In the genomic region with DNA sequence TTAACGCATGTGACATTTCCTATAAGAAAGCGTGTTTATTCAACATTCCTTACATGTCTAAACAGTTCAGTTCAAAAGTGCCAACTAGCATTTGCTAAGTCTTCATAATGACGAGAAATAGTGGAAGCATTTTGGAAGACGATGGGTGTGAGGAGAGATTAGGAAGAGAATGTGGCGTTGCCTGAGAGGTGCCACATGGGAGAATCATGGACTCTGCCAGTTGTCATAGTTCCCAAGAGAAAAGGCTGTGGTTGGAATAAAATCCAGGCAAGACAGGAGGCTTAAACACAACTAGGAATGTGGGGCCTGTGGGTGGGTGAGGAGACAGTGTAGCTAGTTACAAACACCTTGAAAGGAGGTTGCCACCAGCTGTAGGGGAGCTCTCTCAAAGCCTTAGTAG, we compare ENCODE assay signal across 28 mouse cellular contexts. TPM values are rescaled to one million over a fixed set of nuclear protein-coding genes. Genes with fewer than 3 reads are reported as not detected.
A peak's percentile ranks its signal among the peaks of the same experiment; 100 is the strongest.
DNase-seq lines count a peak whose midpoint lies in the region; ATAC-seq and TF ChIP-seq lines count a peak whose summit lies in the region.
"Had no signal": no experiment of that assay in that cellular context is flagged by ENCODE, and none has a peak within 500 bp of the region (broad histone marks: within the 10 kb centered on the region; RNA-seq: fewer than 3 reads in every experiment).

No protein-coding gene starts in this region.

- no peak overlapping the region for H3K9ac ChIP-seq in forebrain, embryonic 16.5 days (replicated peaks; ENCODE audit: low read depth, low read length)
- no peak overlapping the region for H3K9ac ChIP-seq in lung, postnatal 0 days (replicated peaks; ENCODE audit: low read depth)
- H3K9ac ChIP-seq: embryonic facial prominence, embryonic 13.5 days; hindbrain, embryonic 12.5 days; hindbrain, embryonic 15.5 days had no signal

- 47% methylated on average over 5 of the region's 5 CpGs for WGBS in forebrain, embryonic 16.5 days
- WGBS in forebrain, embryonic 10.5 days = 94% methylated on average over 5 of the region's 5 CpGs
- 43% methylated on average over 5 of the region's 5 CpGs for WGBS in lung, postnatal 0 days

- H3K4me2 ChIP-seq in forebrain, embryonic 16.5 days (ENCODE audit: low read length) = no peak overlapping the region
- no peak overlapping the region for H3K4me2 ChIP-seq in lung, postnatal 0 days (replicated peaks; ENCODE audit: low read depth, low read length)
- peak overlapping the region; percentile 12 for H3K4me2 ChIP-seq in myocyte (ENCODE audit: low read depth)
- H3K4me2 ChIP-seq: embryonic facial prominence, embryonic 13.5 days; heart, embryonic 11.5 days; hindbrain, embryonic 12.5 days; hindbrain, embryonic 15.5 days had no signal

- TF ChIP-seq POLR2A in myocyte (IDR thresholded peaks at IDR 0.05; ENCODE audit: insufficient read length, low read depth) = no peak

- no peaks in the 10 kb centered on the region for H3K9me3 ChIP-seq in forebrain, embryonic 16.5 days (ENCODE audit: control insufficient read depth, low read length)
- H3K9me3 ChIP-seq in forebrain, embryonic 10.5 days = no peaks in the 10 kb centered on the region
- no peaks in the 10 kb centered on the region for H3K9me3 ChIP-seq in lung, postnatal 0 days (ENCODE audit: low read length)
- H3K9me3 ChIP-seq: embryonic facial prominence, embryonic 10.5 days; embryonic facial prominence, embryonic 13.5 days; G1E; hindbrain, embryonic 12.5 days; hindbrain, embryonic 15.5 days had no signal

- DNase-seq in forebrain, embryonic 10.5 days (ENCODE audit: extremely low spot score, low spot score) = no peak
- DNase-seq in heart, adult 11 months = peak; percentile 21
- no peak for DNase-seq in heart, adult 8-10 months (ENCODE audit: low spot score)
- peak; percentile 32 for DNase-seq in lung, postnatal 0 days (ENCODE audit: low spot score)
- no peak for DNase-seq in lung, postnatal 36 days
- DNase-seq: adrenal gland, postnatal 10 days; adrenal gland, postnatal 36 days; B cell, adult 2 months; cerebellum, adult 11 months; cerebellum, adult 2 months; cerebellum, adult 9-11 months; cerebellum, postnatal 36 days; embryo, embryonic 11 days; gastrocnemius, postnatal 14 days; heart, adult 2 months had no signal

- TF ChIP-seq CTCF in lung, postnatal 0 days (IDR thresholded peaks at IDR 0.05) = no peak

- ATAC-seq in forebrain, embryonic 16.5 days = peak; percentile 50
- ATAC-seq in lung, postnatal 0 days = peak; percentile 16; the same call in 1 of the 2 replicates
- ATAC-seq: intestine, postnatal 0 days; Patski had no signal

- H3K36me3 ChIP-seq in forebrain, embryonic 16.5 days (ENCODE audit: control insufficient read depth, insufficient read depth) = no peaks in the 10 kb centered on the region
- no peaks in the 10 kb centered on the region for H3K36me3 ChIP-seq in forebrain, embryonic 10.5 days (replicated peaks)
- H3K36me3 ChIP-seq in lung, postnatal 0 days (ENCODE audit: insufficient read depth, low read length) = no peaks in the 10 kb centered on the region
- no peaks in the 10 kb centered on the region for H3K36me3 ChIP-seq in myocyte (ENCODE audit: control insufficient read depth, insufficient read depth)
- H3K36me3 ChIP-seq: embryonic facial prominence, embryonic 10.5 days; embryonic facial prominence, embryonic 13.5 days; G1E; hindbrain, embryonic 12.5 days; hindbrain, embryonic 15.5 days had no signal

- H3K4me3 ChIP-seq in forebrain, embryonic 16.5 days (replicated peaks; ENCODE audit: low read length) = no peak overlapping the region
- H3K4me3 ChIP-seq in forebrain, embryonic 10.5 days = no peak overlapping the region
- H3K4me3 ChIP-seq in lung, postnatal 0 days (ENCODE audit: low read depth, low read length) = no peak overlapping the region
- H3K4me3 ChIP-seq in myocyte = no peak overlapping the region
- H3K4me3 ChIP-seq: embryonic facial prominence, embryonic 10.5 days; embryonic facial prominence, embryonic 13.5 days; erythroblast, embryonic 14.5 days; heart, adult 2 months; hindbrain, embryonic 12.5 days; hindbrain, embryonic 15.5 days had no signal

- H3K27me3 ChIP-seq in forebrain, embryonic 16.5 days (replicated peaks; ENCODE audit: control insufficient read depth, insufficient read depth, low read length) = no peaks in the 10 kb centered on the region
- no peaks in the 10 kb centered on the region for H3K27me3 ChIP-seq in forebrain, embryonic 10.5 days (ENCODE audit: poor library complexity, severe bottlenecking)
- no peaks in the 10 kb centered on the region for H3K27me3 ChIP-seq in lung, postnatal 0 days (replicated peaks; ENCODE audit: insufficient read depth, low read length)
- H3K27me3 ChIP-seq in myocyte (ENCODE audit: control insufficient read depth, insufficient read depth, insufficient read length) = no peaks in the 10 kb centered on the region
- H3K27me3 ChIP-seq: CH12.LX; embryonic facial prominence, embryonic 13.5 days; hindbrain, embryonic 12.5 days; hindbrain, embryonic 15.5 days; Patski had no signal

- peaks cover 79% of the 10 kb centered on the region for H3K79me2 ChIP-seq in myocyte (ENCODE audit: control insufficient read depth, insufficient read depth)

- no peaks in the 10 kb centered on the region for H3K4me1 ChIP-seq in forebrain, embryonic 16.5 days (replicated peaks; ENCODE audit: control insufficient read depth, insufficient read depth, low read length)
- H3K4me1 ChIP-seq in forebrain, embryonic 10.5 days = no peaks in the 10 kb centered on the region
- no peaks in the 10 kb centered on the region for H3K4me1 ChIP-seq in lung, postnatal 0 days (ENCODE audit: insufficient read depth, low read depth, low read length)
- H3K4me1 ChIP-seq: embryonic facial prominence, embryonic 10.5 days; embryonic facial prominence, embryonic 13.5 days; hindbrain, embryonic 12.5 days; hindbrain, embryonic 15.5 days had no signal

- H3ac ChIP-seq in myocyte (ENCODE audit: control insufficient read depth, insufficient read length) = no peak overlapping the region

- H3K27ac ChIP-seq in forebrain, embryonic 16.5 days (ENCODE audit: low read length) = no peak overlapping the region
- no peak overlapping the region for H3K27ac ChIP-seq in forebrain, embryonic 10.5 days
- no peak overlapping the region for H3K27ac ChIP-seq in lung, postnatal 0 days (ENCODE audit: low read length)
- H3K27ac ChIP-seq: embryonic facial prominence, embryonic 10.5 days; embryonic facial prominence, embryonic 13.5 days; heart, adult 2 months; hindbrain, embryonic 12.5 days; hindbrain, embryonic 15.5 days had no signal

- no peak for TF ChIP-seq EP300 in lung, postnatal 0 days (IDR thresholded peaks at IDR 0.05)

TF ChIP-seq in myocyte, 11 proteins besides CTCF, POLR2A, EP300 and RAD21:
- TF ChIP-seq TCF12 (IDR thresholded peaks at IDR 0.05; ENCODE audit: insufficient read depth, poor library complexity, severe bottlenecking) (no peak), E2F4 (IDR thresholded peaks at IDR 0.05; ENCODE audit: insufficient read depth) (no peak), POLR2AphosphoS2 (IDR thresholded peaks at IDR 0.05; ENCODE audit: insufficient read length, low read depth) (no peak), MAX (IDR thresholded peaks at IDR 0.05; ENCODE audit: low read depth) (no peak), USF1 (IDR thresholded peaks at IDR 0.05; ENCODE audit: low read depth) (no peak), MYOD1 (IDR thresholded peaks at IDR 0.05; ENCODE audit: control insufficient read depth in 1 of 3, insufficient read length in 2 of 3, low read depth in 2 of 3) (no peak), MYOG (IDR thresholded peaks at IDR 0.05; ENCODE audit: control insufficient read depth in 1 of 3, insufficient read depth in 1 of 3, insufficient read length in 2 of 3, low read depth in 2 of 3) (no peak), REST (IDR thresholded peaks at IDR 0.05; ENCODE audit: insufficient read depth, insufficient read length) (no peak), TCF3 (IDR thresholded peaks at IDR 0.05; ENCODE audit: insufficient read length, low read depth) (no peak), CEBPB (IDR thresholded peaks at IDR 0.05; ENCODE audit: insufficient read depth, poor library complexity, severe bottlenecking) (no peak), SRF (IDR thresholded peaks at IDR 0.05; ENCODE audit: control insufficient read depth, insufficient read length, low read depth) (no peak)

RNA-seq across cellular contexts. Expression of gene Bves, which starts 30.4 kb away (rescaled TPM):
- 0.33 and 0.73 TPM in 2 replicates for polyA plus RNA-seq in forebrain, embryonic 16.5 days (2015; fragmentation: Nextera tagmentation; extraction: Ambion mirVana)
- polyA plus RNA-seq in forebrain, embryonic 10.5 days (2016; fragmentation: Nextera tagmentation; extraction: Ambion mirVana) = 1.7 and 1.9 TPM in 2 replicates
- total RNA-seq in heart, adult 8-10 months (2022) = 10 to 100 TPM; 29.5 to 34.0 (median 31.9) TPM
- 0.47 and 0.67 TPM in 2 replicates for polyA plus RNA-seq in lung, postnatal 0 days (2015; fragmentation: Nextera tagmentation; extraction: Ambion mirVana)
- polyA plus RNA-seq in myocyte (2012; fragmentation: generic; extraction: Trizol) = 35.3 TPM
- total RNA-seq: CH12.LX; hematopoietic stem cell, adult 5-6 weeks had no signal
- polyA plus RNA-seq: erythroblast, embryonic 14.5 days; G1E had no signal

Comparison
In these comparisons a context has a peak if more than half of its experiments do, and no peak if none do; other contexts are left out.
1. DNase-seq: peak in heart, adult 11 months (single experiment) and lung, postnatal 0 days (single experiment); none in forebrain, embryonic 10.5 days (single experiment), heart, adult 8-10 months (single experiment) and lung, postnatal 36 days (single experiment).
2. RNA of gene Bves, which starts 30.4 kb away (polyA plus RNA-seq): 35.3 TPM in myocyte (single experiment); 1.7 to 1.9 TPM in forebrain, embryonic 10.5 days, 0.47 to 0.67 TPM in lung, postnatal 0 days and 0.33 to 0.73 TPM in forebrain, embryonic 16.5 days; every median in the first group is over 10 times any median in the second.